In the genomic region with DNA sequence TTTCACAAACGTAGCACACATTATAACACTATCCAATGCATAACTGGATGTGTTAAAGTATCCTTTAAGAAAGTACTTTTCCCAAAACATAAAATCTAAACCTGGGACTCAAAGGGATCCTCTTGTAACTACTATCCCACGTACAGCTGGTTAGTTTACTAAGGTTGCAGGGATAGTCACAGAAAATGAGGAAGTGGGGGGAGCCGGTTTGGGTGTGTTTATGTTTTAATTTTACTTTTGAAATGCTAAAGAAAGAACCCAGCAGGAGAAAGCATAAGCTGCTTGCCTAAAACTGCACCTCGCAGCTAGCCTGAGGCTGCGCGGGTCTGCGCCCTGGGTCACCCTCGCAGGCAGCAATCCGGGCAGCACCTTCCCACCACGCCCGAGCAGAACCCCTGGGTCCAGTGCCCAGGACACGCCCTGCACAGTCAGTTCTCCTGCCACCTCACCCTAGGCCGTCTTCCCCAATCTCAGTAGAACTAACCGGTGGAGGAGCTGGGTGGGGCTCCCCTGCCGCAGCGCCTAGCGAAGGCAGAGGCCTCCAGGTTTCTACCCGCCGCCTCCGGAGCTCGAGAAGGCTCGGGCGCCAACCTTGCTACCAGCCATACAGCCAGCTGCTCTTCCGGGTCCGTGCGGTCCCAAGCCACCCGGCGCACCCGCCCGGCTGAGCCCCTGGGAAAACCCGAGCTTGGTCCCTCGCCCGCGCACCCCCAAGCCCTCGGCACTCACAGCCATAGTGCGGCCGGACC, we compare ENCODE assay signal across 8 mouse cellular contexts. TPM values are rescaled to one million over a fixed set of nuclear protein-coding genes. Genes with fewer than 3 reads are reported as not detected.
A peak's percentile ranks its signal among the peaks of the same experiment; 100 is the strongest.
DNase-seq lines count a peak whose midpoint lies in the region; ATAC-seq lines count a peak whose summit lies in the region.

No protein-coding gene starts in this region.

- peak overlapping the region; percentile 82 for H3K9ac ChIP-seq in intestine, embryonic 14.5 days (ENCODE audit: low read length)

- peak overlapping the region; percentile 80 for H3K27ac ChIP-seq in intestine, embryonic 14.5 days (ENCODE audit: low read depth)

- no peaks in the 10 kb centered on the region for H3K27me3 ChIP-seq in intestine, embryonic 14.5 days (replicated peaks; ENCODE audit: control insufficient read depth, insufficient read depth, low read length)

- WGBS in intestine, embryonic 14.5 days: 1% methylated on average over 37 of the region's 37 CpGs

- peak overlapping the region; percentile 79 for H3K4me3 ChIP-seq in intestine, embryonic 14.5 days (ENCODE audit: low read depth, low read length)

- peak; percentile 70 for ATAC-seq in erythroid progenitor cell, adult 5-6 weeks (replicated peaks; ENCODE audit: low FRiP score, poor library complexity, severe bottlenecking)
- ATAC-seq in intestine, embryonic 14.5 days (replicated peaks; ENCODE audit: low FRiP score, low TSS enrichment, low read depth): peak; percentile 88
- peak; percentile 76 for ATAC-seq in megakaryocyte, adult 5-6 weeks (ENCODE audit: poor library complexity, severe bottlenecking)

- peaks cover 8% of the 10 kb centered on the region for H3K4me1 ChIP-seq in intestine, embryonic 14.5 days (replicated peaks; ENCODE audit: control insufficient read depth, insufficient read depth, low read length)

- peak; percentile 72 to 74 for DNase-seq in adrenal gland, postnatal 36 days
- DNase-seq in adrenal gland, adult (ENCODE audit: inconsistent age in 2 of 2, low spot score in 1 of 2): no peak
- DNase-seq in ES-CJ7 (ENCODE audit: low read depth, low spot score): peak; percentile 44
- no peak for DNase-seq in intestine, embryonic 14.5 days (ENCODE audit: low spot score)
- DNase-seq in right cerebral cortex, adult 2 months (ENCODE audit: low spot score in 2 of 2): no peak
- DNase-seq in adrenal gland, postnatal 10 days: no peak

- H3K4me2 ChIP-seq in intestine, embryonic 14.5 days (ENCODE audit: low read length): peak overlapping the region; percentile 64

- H3K9me3 ChIP-seq in intestine, embryonic 14.5 days (ENCODE audit: control insufficient read depth, low read length): no peaks in the 10 kb centered on the region

- H3K36me3 ChIP-seq in intestine, embryonic 14.5 days (ENCODE audit: control insufficient read depth, insufficient read depth, low read length): peaks cover 21% of the 10 kb centered on the region

RNA-seq across cellular contexts. Expression of a gene that starts 23.2 kb away (rescaled TPM):
- total RNA-seq in adrenal gland, postnatal 36 days (2021): 100 to 1,000 TPM in 1 of 2 experiments, 10 to 100 TPM in 1; 95.5 to 114 TPM
- 33.2 and 83.8 TPM in 2 replicates for total RNA-seq in erythroid progenitor cell, adult 5-6 weeks (2015; ENCODE audit: low replicate concordance)
- 30.0 and 35.0 TPM in 2 replicates for total RNA-seq in erythroid progenitor cell, adult 5-6 weeks (2017; ENCODE audit: low replicate concordance)
- polyA plus RNA-seq in intestine, embryonic 14.5 days (2014; fragmentation: Nextera tagmentation; extraction: Ambion mirVana): 81.7 and 82.5 TPM in 2 replicates
- total RNA-seq in megakaryocyte, adult 5-6 weeks (2015): 246 and 291 TPM in 2 replicates
- total RNA-seq in megakaryocyte, adult 5-6 weeks (2017): 287 and 303 TPM in 2 replicates
- 10 to 100 TPM; 76.2 to 86.8 TPM for total RNA-seq in adrenal gland, postnatal 10 days (2021)

RNA-seq across cellular contexts. Expression of a gene that starts 58.1 kb away (rescaled TPM):
- total RNA-seq in adrenal gland, postnatal 36 days (2021): 1 to 10 TPM; 4.7 to 6.2 TPM
- not detected in 2 replicates for total RNA-seq in erythroid progenitor cell, adult 5-6 weeks (2015; ENCODE audit: low replicate concordance)
- 0.51 and 2.9 TPM in 2 replicates for total RNA-seq in erythroid progenitor cell, adult 5-6 weeks (2017; ENCODE audit: low replicate concordance)
- polyA plus RNA-seq in intestine, embryonic 14.5 days (2014; fragmentation: Nextera tagmentation; extraction: Ambion mirVana): 2.4 and 3.3 TPM in 2 replicates
- total RNA-seq in megakaryocyte, adult 5-6 weeks (2015): 1.6 and 2.0 TPM in 2 replicates
- total RNA-seq in megakaryocyte, adult 5-6 weeks (2017): 1.5 and 2.9 TPM in 2 replicates
- 1 to 10 TPM; 6.5 to 6.8 TPM for total RNA-seq in adrenal gland, postnatal 10 days (2021)

Comparison
In these comparisons a context has a peak if more than half of its experiments do, and no peak if none do; other contexts are left out.
1. DNase-seq: peak in adrenal gland, postnatal 36 days (2 of 2) and ES-CJ7 (single experiment); none in adrenal gland, adult (0 of 2), intestine, embryonic 14.5 days (single experiment), right cerebral cortex, adult 2 months (0 of 2) and adrenal gland, postnatal 10 days (single experiment).
2. Peak in every context shown above with its lines, with median percentiles within 50 percentile points of each other: ATAC-seq.